Mouse (Mus musculus): Measurements from ENCODE around the gene Slc24a2. TPM values are rescaled to one million over a fixed set of nuclear protein-coding genes. Genes with fewer than 3 reads are reported as not detected.

The Slc24a2 gene
- not detected for polyA plus RNA-seq (2012; fragmentation: generic; extraction: Trizol)
- long read RNA-seq, experiment 1 = 0 reads
- long read RNA-seq, experiment 2 = 0 reads

- no peaks in the 10 kb centered on the region for H3K79me2 ChIP-seq (ENCODE audit: control insufficient read depth, insufficient read depth)
- no peak within 1 kb of the TSS for H3ac ChIP-seq (ENCODE audit: control insufficient read depth, insufficient read length, low read depth)
- no peak within 1 kb of the TSS for H3K4me3 ChIP-seq (ENCODE audit: insufficient read depth, poor library complexity, severe bottlenecking)
- TF ChIP-seq CTCF (IDR thresholded peaks at IDR 0.05; ENCODE audit: control insufficient read depth, insufficient read depth, insufficient read length) = no peak
- no peak for TF ChIP-seq MAX (IDR thresholded peaks at IDR 0.05)
- no peak for TF ChIP-seq USF1 (IDR thresholded peaks at IDR 0.05; ENCODE audit: low read depth)
- no peak for TF ChIP-seq FOSL1 (IDR thresholded peaks at IDR 0.05; ENCODE audit: insufficient read depth, low read length, poor library complexity, severe bottlenecking)
- no peak for TF ChIP-seq CEBPB (IDR thresholded peaks at IDR 0.05; ENCODE audit: low read depth)
- no peak for TF ChIP-seq MYOG (IDR thresholded peaks at IDR 0.05; ENCODE audit: control insufficient read depth, extremely low read depth, insufficient read length)
- no peak for TF ChIP-seq MYOD1 (IDR thresholded peaks at IDR 0.05; ENCODE audit: control insufficient read depth, insufficient read length, low read depth)
- H3K27me3 ChIP-seq (ENCODE audit: control insufficient read depth, insufficient read depth, insufficient read length) = peaks cover 8% of the 10 kb centered on the region
- H3K79me3 ChIP-seq (ENCODE audit: low read depth) = no peaks in the 10 kb centered on the region
- no peaks in the 10 kb centered on the region for H3K36me3 ChIP-seq (ENCODE audit: control insufficient read depth, insufficient read depth)
These were observed at the start of gene Slc24a2 for GRCm38 (mm10) chr4:87229960-87230551. TSS of gene Slc24a2 (minus strand) at chr4:87230477.

GRCm38 (mm10) chr4:87274825-87275224 lies 44.5 kb upstream of the Slc24a2 start:
- Histone ChIP-seq H3ac (ENCODE audit: control insufficient read depth, insufficient read length, low read depth) (no peak overlapping the region), H3K79me3 (ENCODE audit: low read depth) (no peaks in the 10 kb centered on the region), H3K36me3 (ENCODE audit: control insufficient read depth, insufficient read depth) (no peaks in the 10 kb centered on the region), H3K4me3 (ENCODE audit: insufficient read depth, poor library complexity, severe bottlenecking) (no peak overlapping the region), H3K27me3 (ENCODE audit: control insufficient read depth, insufficient read depth, insufficient read length) (peaks cover 3% of the 10 kb centered on the region), H3K79me2 (ENCODE audit: control insufficient read depth, insufficient read depth) (no peaks in the 10 kb centered on the region)
- TF ChIP-seq USF1 (IDR thresholded peaks at IDR 0.05; ENCODE audit: low read depth) = no peak
- TF ChIP-seq MYOG (IDR thresholded peaks at IDR 0.05; ENCODE audit: control insufficient read depth, extremely low read depth, insufficient read length) = no peak
- no peak for TF ChIP-seq CTCF (IDR thresholded peaks at IDR 0.05; ENCODE audit: control insufficient read depth, insufficient read depth, insufficient read length)
- no peak for TF ChIP-seq CEBPB (IDR thresholded peaks at IDR 0.05; ENCODE audit: low read depth)
- no peak for TF ChIP-seq MYOD1 (IDR thresholded peaks at IDR 0.05; ENCODE audit: control insufficient read depth, insufficient read length, low read depth)
- TF ChIP-seq FOSL1 (IDR thresholded peaks at IDR 0.05; ENCODE audit: insufficient read depth, low read length, poor library complexity, severe bottlenecking) = no peak
- no peak for TF ChIP-seq MAX (IDR thresholded peaks at IDR 0.05)

GRCm38 (mm10) chr4:87274276-87274675 lies 44.0 kb upstream of the Slc24a2 start:
- H3K4me3 ChIP-seq (ENCODE audit: insufficient read depth, poor library complexity, severe bottlenecking) = no peak overlapping the region
- H3K79me3 ChIP-seq (ENCODE audit: low read depth) = no peaks in the 10 kb centered on the region
- H3K36me3 ChIP-seq (ENCODE audit: control insufficient read depth, insufficient read depth) = no peaks in the 10 kb centered on the region
- TF ChIP-seq MAX (IDR thresholded peaks at IDR 0.05) (no peak), MYOG (IDR thresholded peaks at IDR 0.05; ENCODE audit: control insufficient read depth, extremely low read depth, insufficient read length) (no peak), MYOD1 (IDR thresholded peaks at IDR 0.05; ENCODE audit: control insufficient read depth, insufficient read length, low read depth) (no peak), USF1 (IDR thresholded peaks at IDR 0.05; ENCODE audit: low read depth) (no peak), CTCF (IDR thresholded peaks at IDR 0.05; ENCODE audit: control insufficient read depth, insufficient read depth, insufficient read length) (no peak), FOSL1 (IDR thresholded peaks at IDR 0.05; ENCODE audit: insufficient read depth, low read length, poor library complexity, severe bottlenecking) (no peak), CEBPB (IDR thresholded peaks at IDR 0.05; ENCODE audit: low read depth) (no peak)
- H3K27me3 ChIP-seq (ENCODE audit: control insufficient read depth, insufficient read depth, insufficient read length) = peaks cover 3% of the 10 kb centered on the region
- H3K79me2 ChIP-seq (ENCODE audit: control insufficient read depth, insufficient read depth) = no peaks in the 10 kb centered on the region
- H3ac ChIP-seq (ENCODE audit: control insufficient read depth, insufficient read length, low read depth) = no peak overlapping the region

- Histone ChIP-seq H3K79me3 (ENCODE audit: low read depth) (no peaks in the 10 kb centered on the region), H3K79me2 (ENCODE audit: control insufficient read depth, insufficient read depth) (no peaks in the 10 kb centered on the region), H3K4me3 (ENCODE audit: insufficient read depth, poor library complexity, severe bottlenecking) (no peak overlapping the region), H3K27me3 (ENCODE audit: control insufficient read depth, insufficient read depth, insufficient read length) (peaks cover 3% of the 10 kb centered on the region), H3ac (ENCODE audit: control insufficient read depth, insufficient read length, low read depth) (no peak overlapping the region), H3K36me3 (ENCODE audit: control insufficient read depth, insufficient read depth) (no peaks in the 10 kb centered on the region)
- no peak for TF ChIP-seq MYOD1 (IDR thresholded peaks at IDR 0.05; ENCODE audit: control insufficient read depth, insufficient read length, low read depth)
- no peak for TF ChIP-seq MYOG (IDR thresholded peaks at IDR 0.05; ENCODE audit: control insufficient read depth, extremely low read depth, insufficient read length)
These were observed 43.2 kb upstream of the Slc24a2 start for GRCm38 (mm10) chr4:87273476-87273875.

DNA sequence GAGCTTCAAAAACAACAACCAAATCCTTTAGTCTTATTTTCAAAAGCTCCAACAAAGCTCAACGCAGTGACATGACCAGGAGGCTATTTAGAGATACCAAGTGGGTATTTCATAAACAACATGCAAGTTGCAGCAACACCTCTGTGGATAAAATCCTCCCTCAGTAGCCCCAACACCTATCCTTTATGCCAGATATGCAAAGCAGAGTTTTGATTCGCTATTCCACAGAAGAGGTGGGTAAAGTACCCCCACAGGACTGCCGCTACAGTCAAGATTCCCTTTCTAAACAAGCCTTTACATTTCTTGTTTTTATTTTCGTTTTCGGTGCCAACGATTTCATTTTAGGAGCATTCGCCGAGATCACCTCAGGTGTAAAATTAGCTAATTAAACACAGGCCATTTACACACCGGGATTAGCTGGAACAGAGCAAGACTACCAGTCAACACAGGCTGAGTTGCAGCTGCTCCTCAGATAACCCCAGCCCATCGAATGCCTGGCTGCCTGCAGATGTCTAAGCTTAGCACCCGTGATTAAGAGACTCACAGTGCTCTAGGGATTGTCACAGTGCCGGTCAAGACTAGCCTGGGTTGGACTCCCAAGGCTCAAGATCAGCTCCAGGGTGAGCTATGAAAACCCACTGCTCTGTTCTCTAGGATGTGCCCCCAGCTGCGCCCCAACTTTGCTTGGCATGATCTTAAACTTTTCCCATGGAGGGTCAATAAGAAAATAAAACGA lies 885 bp downstream of the Slc24a2 start:
- no peak overlapping the region for H3K4me3 ChIP-seq (ENCODE audit: insufficient read depth, poor library complexity, severe bottlenecking)
- TF ChIP-seq CTCF (IDR thresholded peaks at IDR 0.05; ENCODE audit: control insufficient read depth, insufficient read depth, insufficient read length) (no peak), USF1 (IDR thresholded peaks at IDR 0.05; ENCODE audit: low read depth) (no peak), FOSL1 (IDR thresholded peaks at IDR 0.05; ENCODE audit: insufficient read depth, low read length, poor library complexity, severe bottlenecking) (no peak), MYOG (IDR thresholded peaks at IDR 0.05; ENCODE audit: control insufficient read depth, extremely low read depth, insufficient read length) (no peak), CEBPB (IDR thresholded peaks at IDR 0.05; ENCODE audit: low read depth) (no peak), MYOD1 (IDR thresholded peaks at IDR 0.05; ENCODE audit: control insufficient read depth, insufficient read length, low read depth) (no peak), MAX (IDR thresholded peaks at IDR 0.05) (no peak)

More for the DNA sequence above, 885 bp downstream of the Slc24a2 start:
- Histone ChIP-seq H3K79me2 (ENCODE audit: control insufficient read depth, insufficient read depth) (no peaks in the 10 kb centered on the region), H3K36me3 (ENCODE audit: control insufficient read depth, insufficient read depth) (no peaks in the 10 kb centered on the region), H3K27me3 (ENCODE audit: control insufficient read depth, insufficient read depth, insufficient read length) (peaks cover 8% of the 10 kb centered on the region), H3K79me3 (ENCODE audit: low read depth) (no peaks in the 10 kb centered on the region), H3ac (ENCODE audit: control insufficient read depth, insufficient read length, low read depth) (no peak overlapping the region)
